Mouse (Mus musculus): Measurements from ENCODE around the gene Mff. TPM values are rescaled to one million over a fixed set of nuclear protein-coding genes. Genes with fewer than 3 reads are reported as not detected.

The Mff gene
- total RNA-seq, 2 experiments from 2014 or later = 262 to 266 TPM

Other genes starting within 250 kb of the Mff start
- 1 to 10 TPM; 2.2 TPM for gene Col4a4, start 138.0 kb upstream of the Mff start, total RNA-seq (2021)
- 1 to 10 TPM in 1 of 2 experiments, under 1 TPM in 1; 0.77 to 1.2 TPM for gene Col4a3, start 138.0 kb upstream of the Mff start, total RNA-seq (2021)
- gene Tm4sf20, start 43.6 kb downstream of the Mff start, total RNA-seq (2021) = not detected
- not detected for gene Gm47791, start 46.4 kb downstream of the Mff start, total RNA-seq (2021)
- gene Agfg1, start 114.6 kb downstream of the Mff start, total RNA-seq (2021) = 10 to 100 TPM; 72.5 to 80.7 TPM
- under 1 TPM; 0.49 to 0.59 TPM for gene A030005L19Rik, start 188.4 kb downstream of the Mff start, total RNA-seq (2021)
- gene A030014E15Rik, start 200.0 kb downstream of the Mff start, total RNA-seq (2021) = not detected
- not detected for gene Gm6217, start 206.5 kb downstream of the Mff start, total RNA-seq (2021)
- not detected for gene A030003K21Rik, start 218.5 kb downstream of the Mff start, total RNA-seq (2021)
- gene Gm7544, start 231.1 kb downstream of the Mff start, total RNA-seq (2021) = not detected
- gene Gm47955, start 235.4 kb downstream of the Mff start, total RNA-seq (2021) = not detected

Measured in left cerebral cortex, adult 18-20 months (tissue).